Mouse (Mus musculus) heart, adult 2 months (tissue): ENCODE measurements at regions not wholly inside any gene's neighbourhood (a gene's known extent, or its start where the extent isn't known, plus 50 kb on each side); places are given as distances from the start of the nearest gene placed in this dataset.

Source experiments
- DNase-seq, 2 experiments: peaks; one replicate each; pipeline ENCODE4 v3.0.0; 2021
- H3K27ac ChIP-seq: fragments of 200-600 bp; 2 replicates; pipeline ENCODE4 v1.8.1; 2022
- H3K27me3 ChIP-seq: fragments of 200-500 bp; 2 replicates; pipeline ENCODE4 v1.6.1; 2012; ENCODE audit warnings: mild to moderate bottlenecking, low read length, inconsistent platforms, mixed read lengths; ENCODE audit not compliant: control insufficient read depth, insufficient read depth
- H3K36me3 ChIP-seq: fragments of 200-500 bp; 2 replicates; pipeline ENCODE4 v1.6.1; 2012; ENCODE audit warnings: low read length, inconsistent platforms; ENCODE audit not compliant: control insufficient read depth, insufficient read depth
- H3K4me1 ChIP-seq: fragments of 200-500 bp; 2 replicates; pipeline ENCODE4 v1.6.1; 2011; ENCODE audit warnings: low read length; ENCODE audit not compliant: control insufficient read depth, insufficient read depth
- H3K4me3 ChIP-seq: fragments of 200-600 bp; 2 replicates; pipeline ENCODE4 v1.8.1; 2022
- H3K79me2 ChIP-seq: fragments of 200-500 bp; replicated peaks from 2 replicates; pipeline ENCODE4 v1.6.1; 2012; ENCODE audit warnings: mild to moderate bottlenecking, inconsistent platforms, low read length, moderate library complexity, mixed read lengths; ENCODE audit not compliant: control insufficient read depth, insufficient read depth
- H3K9ac ChIP-seq: fragments of 200-500 bp; 2 replicates; pipeline ENCODE4 v1.6.1; 2012; ENCODE audit warnings: low read depth, mild to moderate bottlenecking, control low read depth, inconsistent platforms, low read length, mixed read lengths
- CTCF ChIP-seq: fragments of 200-600 bp; IDR thresholded peaks from 2 replicates; pipeline ENCODE4 v1.8.1; 2022; ENCODE audit warnings: antibody characterized with exemption, mild to moderate bottlenecking, moderate library complexity
- EP300 ChIP-seq: fragments of 200-500 bp; IDR thresholded peaks from 2 replicates; pipeline ENCODE4 v1.6.1; 2011; ENCODE audit warnings: low read depth, low read length, control low read depth; ENCODE audit not compliant: insufficient read depth
- POLR2A ChIP-seq: fragments of 200-500 bp; IDR thresholded peaks from 2 replicates; pipeline ENCODE4 v1.6.1; 2011; ENCODE audit warnings: mild to moderate bottlenecking, low read depth, low read length, control low read depth; ENCODE audit not compliant: insufficient read depth
- WGBS: fragments of 180-500 bp; shearing (Covaris S2); methylation state at CpG from one replicate; pipeline ENCODE4 v1.1.7; 2018; 5-methylcytosine and 5-hydroxymethylcytosine counted together
- intact Hi-C: fragments of 180-260 bp; cut with DNase I; formaldehyde crosslinking; loops from one replicate; pipeline ENCODE4 v1.15.1; 2025

DNA sequence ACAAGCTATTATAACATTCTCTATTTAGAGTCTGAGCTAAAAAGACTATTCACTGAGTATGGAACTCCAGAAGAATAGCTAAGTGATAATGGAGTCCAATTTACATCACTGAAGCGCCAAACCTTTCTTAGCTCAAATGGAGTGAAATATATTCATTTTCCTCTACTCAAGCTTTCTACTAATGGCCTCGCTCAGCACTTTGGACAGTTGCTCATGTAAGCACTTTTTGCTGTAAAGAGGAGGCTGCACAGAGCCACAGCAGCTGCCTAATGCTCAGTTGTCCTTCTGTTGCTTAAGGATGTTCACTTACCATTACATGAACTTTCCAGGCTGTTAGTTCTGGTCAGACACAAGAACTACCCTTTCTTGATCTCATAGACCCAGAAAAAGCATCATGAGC is 268.7 kb upstream of the Tacr3 start:
- H3K27ac ChIP-seq: no peak overlapping the region
- H3K36me3 ChIP-seq: no peaks in the 10 kb centered on the region
- no peaks in the 10 kb centered on the region for H3K27me3 ChIP-seq
- H3K9ac ChIP-seq: no peak overlapping the region
- TF ChIP-seq EP300: no peak
- no peak for TF ChIP-seq CTCF
- no peak for TF ChIP-seq POLR2A
- no peaks in the 10 kb centered on the region for H3K79me2 ChIP-seq
- 62% methylated on average over 2 of the region's 2 CpGs for WGBS
- intact Hi-C loops: no loop called here
- no peak overlapping the region for H3K4me3 ChIP-seq
- no peak for DNase-seq
- H3K4me1 ChIP-seq: no peaks in the 10 kb centered on the region

DNA sequence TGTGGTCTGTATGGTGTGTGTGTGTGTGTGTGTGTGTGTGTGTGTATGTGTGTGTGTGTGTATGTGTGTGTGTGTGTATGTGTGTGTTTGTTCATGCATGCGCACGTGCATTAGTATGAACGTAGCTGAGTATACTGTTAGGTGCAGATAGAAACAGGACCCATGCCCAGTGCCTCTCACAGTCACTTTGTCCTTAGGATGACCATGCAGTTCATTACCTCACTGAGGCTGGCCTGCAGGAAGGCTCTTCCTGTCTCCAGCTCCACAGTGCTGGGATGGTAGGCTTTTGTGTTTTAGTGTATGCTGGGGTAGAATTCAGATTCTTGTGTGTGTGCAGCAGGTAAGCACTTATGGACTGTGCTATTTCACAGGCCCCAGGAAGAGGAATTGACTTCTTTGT is 250.0 kb upstream of the Tacr3 start:
- H3K9ac ChIP-seq: no peak overlapping the region
- H3K79me2 ChIP-seq: no peaks in the 10 kb centered on the region
- WGBS: 84% methylated on average over 3 of the region's 3 CpGs
- H3K27ac ChIP-seq: no peak overlapping the region
- H3K36me3 ChIP-seq: no peaks in the 10 kb centered on the region
- intact Hi-C loops: no loop called here
- no peaks in the 10 kb centered on the region for H3K27me3 ChIP-seq
- no peak for TF ChIP-seq POLR2A
- TF ChIP-seq EP300: no peak
- TF ChIP-seq CTCF: no peak
- no peak for DNase-seq
- H3K4me3 ChIP-seq: no peak overlapping the region
- no peaks in the 10 kb centered on the region for H3K4me1 ChIP-seq

GRCm38 (mm10) chr3:134588630-134589029 is 240.2 kb upstream of the Tacr3 start:
- Histone ChIP-seq H3K4me3 (no peak overlapping the region), H3K9ac (no peak overlapping the region), H3K4me1 (no peaks in the 10 kb centered on the region), H3K27me3 (no peaks in the 10 kb centered on the region), H3K27ac (no peak overlapping the region), H3K36me3 (no peaks in the 10 kb centered on the region), H3K79me2 (no peaks in the 10 kb centered on the region)
- intact Hi-C loops: no loop called here
- TF ChIP-seq EP300: no peak
- no peak for TF ChIP-seq CTCF
- no peak for TF ChIP-seq POLR2A
- WGBS: 54% methylated on average over 2 of the region's 2 CpGs
- no peak for DNase-seq

DNA sequence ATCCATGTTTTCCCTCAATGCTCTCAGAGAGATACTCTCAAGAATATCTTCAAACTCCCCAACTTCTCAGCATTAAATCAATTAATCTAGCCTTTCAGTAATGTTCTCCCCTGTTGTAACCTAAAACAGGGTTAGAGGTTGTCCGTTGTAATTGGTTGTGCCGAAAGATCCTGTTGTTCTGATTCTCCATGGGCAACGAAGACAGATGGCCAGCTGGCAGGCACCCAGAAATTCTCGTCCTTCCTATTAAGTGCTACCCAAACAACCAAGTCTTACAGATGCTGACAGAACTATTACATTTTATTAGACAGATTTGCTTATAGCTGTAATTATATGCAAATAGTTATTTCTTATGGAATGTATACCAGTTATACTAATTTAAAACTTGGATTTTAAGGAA is 225.9 kb upstream of the Tacr3 start:
- no peaks in the 10 kb centered on the region for H3K79me2 ChIP-seq
- intact Hi-C loops: loop anchor here (10.0 kb wide), 1 partner anchor 268 kb away; no protein-coding TSS in a partner anchor
- H3K36me3 ChIP-seq: no peaks in the 10 kb centered on the region
- no peaks in the 10 kb centered on the region for H3K4me1 ChIP-seq
- H3K27me3 ChIP-seq: no peaks in the 10 kb centered on the region
- no peak overlapping the region for H3K9ac ChIP-seq
- TF ChIP-seq POLR2A (no peak), CTCF (no peak), EP300 (no peak)
- 55% methylated on average over 4 of the region's 4 CpGs for WGBS
- no peak overlapping the region for H3K27ac ChIP-seq
- DNase-seq: no peak
- H3K4me3 ChIP-seq: no peak overlapping the region

DNA sequence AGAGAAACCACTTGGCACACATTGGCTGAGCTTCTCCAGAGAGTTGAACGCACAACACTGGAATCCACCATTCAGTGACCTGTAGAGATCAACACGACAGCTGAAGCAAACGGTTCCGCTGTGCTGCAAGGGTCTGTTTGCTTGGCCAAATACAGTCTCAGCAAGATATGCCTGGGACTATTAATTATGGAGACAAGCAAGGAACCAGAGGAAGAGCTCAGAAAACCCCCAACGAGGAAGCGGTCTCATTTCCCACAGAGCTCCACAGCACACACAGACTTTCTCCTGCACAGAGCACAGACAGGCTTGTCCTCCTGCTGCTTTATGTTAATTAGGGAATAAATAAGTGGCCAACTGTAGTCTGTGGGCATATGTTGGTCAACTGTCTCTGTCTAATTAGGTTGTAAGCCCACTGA is 223.4 kb upstream of the Tacr3 start:
- Histone ChIP-seq H3K4me3 (no peak overlapping the region), H3K36me3 (no peaks in the 10 kb centered on the region), H3K4me1 (no peaks in the 10 kb centered on the region), H3K79me2 (no peaks in the 10 kb centered on the region), H3K27ac (no peak overlapping the region), H3K27me3 (no peaks in the 10 kb centered on the region), H3K9ac (no peak overlapping the region)
- TF ChIP-seq EP300: no peak
- 62% methylated on average over 6 of the region's 6 CpGs for WGBS
- DNase-seq: no peak
- intact Hi-C loops: loop anchor here (10.0 kb wide), 1 partner anchor 271 kb away; no protein-coding TSS in a partner anchor

DNA sequence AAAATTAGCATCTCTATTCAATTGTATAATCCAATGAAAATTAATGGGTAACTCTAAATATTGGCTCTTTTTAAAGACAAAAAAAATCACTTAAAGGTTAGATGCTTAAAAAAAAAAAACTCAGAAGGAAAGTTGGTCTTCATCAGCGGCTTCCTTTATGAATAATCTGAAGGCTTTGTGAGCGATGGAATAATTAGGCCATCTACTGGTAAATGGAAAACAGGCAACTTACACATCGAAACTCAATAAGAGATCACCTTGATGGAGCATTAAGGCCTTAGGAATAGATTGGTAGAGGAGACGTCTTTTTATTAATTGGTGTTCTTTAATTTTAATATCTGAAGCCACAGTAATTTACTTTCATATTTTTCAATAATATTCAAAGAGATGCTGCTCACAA is 218.6 kb upstream of the Tacr3 start:
- intact Hi-C loops: loop anchor here (5.0 kb wide), 1 partner anchor 733 kb away; no protein-coding TSS in a partner anchor
- no peak for TF ChIP-seq EP300
- TF ChIP-seq CTCF: peak; percentile 58
- WGBS: 59% methylated on average over 4 of the region's 4 CpGs
- no peak for DNase-seq
- Histone ChIP-seq H3K27me3 (no peaks in the 10 kb centered on the region), H3K27ac (no peak overlapping the region), H3K9ac (no peak overlapping the region), H3K79me2 (no peaks in the 10 kb centered on the region), H3K36me3 (no peaks in the 10 kb centered on the region), H3K4me1 (no peaks in the 10 kb centered on the region), H3K4me3 (no peak overlapping the region)
